Mouse (Mus musculus) spleen, adult 2 months (tissue): ENCODE data around the gene 3110082I17Rik. TPM values are rescaled to one million over a fixed set of nuclear protein-coding genes. Genes with fewer than 3 reads are reported as not detected.

Experiments used
- DNase-seq, 2 experiments: peaks; one replicate each; pipeline versions ENCODE4 v3.0.0 to v3.0.0-alpha.2; 2012 to 2021; ENCODE audit warnings: low spot score in 2 of 2, low read depth in 1 of 2
- H3K27ac ChIP-seq: fragments of 200-500 bp; 2 replicates; pipeline ENCODE4 v1.5.1; 2012; ENCODE audit warnings: low read length, inconsistent platforms; ENCODE audit not compliant: insufficient read depth
- H3K27me3 ChIP-seq: fragments of 200-500 bp; 2 replicates; pipeline ENCODE4 v1.6.1; 2012; ENCODE audit warnings: mild to moderate bottlenecking, moderate library complexity, low read length, inconsistent platforms; ENCODE audit not compliant: control insufficient read depth, insufficient read depth
- H3K36me3 ChIP-seq: fragments of 200-500 bp; 2 replicates; pipeline ENCODE4 v1.6.1; 2012; ENCODE audit warnings: mild to moderate bottlenecking, low read length, inconsistent platforms; ENCODE audit not compliant: control insufficient read depth, insufficient read depth
- H3K4me1 ChIP-seq: fragments of 200-500 bp; 2 replicates; pipeline ENCODE4 v1.6.1; 2011; ENCODE audit warnings: inconsistent platforms; ENCODE audit not compliant: control insufficient read depth, insufficient read depth, insufficient read length
- H3K4me3 ChIP-seq: fragments of 200-500 bp; 2 replicates; pipeline ENCODE4 v1.5.1; 2011; ENCODE audit warnings: mild to moderate bottlenecking, inconsistent platforms; ENCODE audit not compliant: insufficient read depth, insufficient read length; ENCODE audit errors: extremely low read depth
- CTCF ChIP-seq: fragments of 200-500 bp; IDR thresholded peaks from 2 replicates; pipeline ENCODE4 v1.5.1; 2011; ENCODE audit warnings: mild to moderate bottlenecking, inconsistent platforms; ENCODE audit not compliant: insufficient read depth, insufficient read length, insufficient replicate concordance; ENCODE audit errors: extremely low read depth
- POLR2A ChIP-seq: fragments of 200-500 bp; IDR thresholded peaks from 2 replicates; pipeline ENCODE4 v1.6.1; 2011; ENCODE audit warnings: low read depth, low read length, inconsistent platforms
- WGBS: fragments of 180-500 bp; shearing (Covaris S2); methylation state at CpG from one replicate; pipeline ENCODE4 v1.1.7; 2018; 5-methylcytosine and 5-hydroxymethylcytosine counted together
- polyA plus RNA-seq: library from polyadenylated mRNA; depleted of rRNA; stranded (reverse); fragments of >200 nt; gene quantifications from 2 replicates; pipeline ENCODE4 v1.2.3, GENCODE M21; 2012

Gene 3110082I17Rik
- polyA plus RNA-seq, 1 experiment = 5.2 TPM

- no peak for DNase-seq
- Histone ChIP-seq H3K4me1 (no peaks in the 10 kb centered on the region), H3K4me3 (no peak overlapping the region), H3K27me3 (no peaks in the 10 kb centered on the region), H3K27ac (no peak overlapping the region), H3K36me3 (no peaks in the 10 kb centered on the region)
- WGBS = 92% methylated on average over 4 of the region's 4 CpGs
- TF ChIP-seq CTCF (no peak), POLR2A (no peak)
Measured at GRCm38 (mm10) chr5:139413545-139413944, 46.8 kb downstream of the 3110082I17Rik start.

- H3K4me3 ChIP-seq = no peak overlapping the region
- no peak overlapping the region for H3K27ac ChIP-seq
- H3K36me3 ChIP-seq = no peaks in the 10 kb centered on the region
- TF ChIP-seq POLR2A (no peak), CTCF (no peak)
- H3K4me1 ChIP-seq = peaks cover 5% of the 10 kb centered on the region; the same call in 1 of the 2 replicates
- no peak for DNase-seq
- no peaks in the 10 kb centered on the region for H3K27me3 ChIP-seq
- WGBS = 83% methylated on average over 15 of the region's 15 CpGs
Measured at GRCm38 (mm10) chr5:139411665-139412314, 48.5 kb downstream of the 3110082I17Rik start.

DNA sequence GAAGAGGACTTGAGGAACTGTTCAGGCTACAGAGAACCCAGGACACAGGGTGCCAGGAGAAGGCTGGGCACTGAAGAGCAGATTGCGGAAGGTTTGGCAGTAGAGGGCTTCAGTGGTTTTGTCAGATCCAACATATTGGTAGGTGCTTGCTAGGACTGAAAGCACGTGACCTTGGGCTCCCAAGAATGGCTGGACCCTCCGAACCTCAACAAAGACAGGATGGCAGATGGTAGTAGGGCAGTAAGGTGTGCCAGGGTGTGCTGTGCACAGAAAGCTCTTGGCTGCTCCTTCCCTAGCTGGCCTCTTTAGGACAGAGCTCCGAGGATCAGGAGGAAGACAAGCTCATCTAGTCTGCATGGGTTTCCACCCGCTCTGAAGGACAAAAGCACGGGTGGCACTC lies 49.2 kb downstream of the 3110082I17Rik start:
- H3K4me1 ChIP-seq = peaks cover 5% of the 10 kb centered on the region; the same call in 1 of the 2 replicates

GRCm38 (mm10) chr5:139410056-139410455 lies 50.3 kb downstream of the 3110082I17Rik start:
- H3K27me3 ChIP-seq = no peaks in the 10 kb centered on the region
- DNase-seq = no peak
- WGBS = 83% methylated on average over 4 of the region's 4 CpGs
- no peak overlapping the region for H3K27ac ChIP-seq
- no peaks in the 10 kb centered on the region for H3K36me3 ChIP-seq
- no peak overlapping the region for H3K4me3 ChIP-seq
- TF ChIP-seq CTCF (no peak), POLR2A (no peak)
- H3K4me1 ChIP-seq = peaks cover 5% of the 10 kb centered on the region; the same call in 1 of the 2 replicates

More for the DNA sequence above, 49.2 kb downstream of the 3110082I17Rik start:
- DNase-seq = no peak
- Histone ChIP-seq H3K27ac (no peak overlapping the region), H3K36me3 (no peaks in the 10 kb centered on the region), H3K27me3 (no peaks in the 10 kb centered on the region), H3K4me3 (no peak overlapping the region)
- TF ChIP-seq POLR2A (no peak), CTCF (no peak)
- 95% methylated on average over 6 of the region's 6 CpGs for WGBS

DNA sequence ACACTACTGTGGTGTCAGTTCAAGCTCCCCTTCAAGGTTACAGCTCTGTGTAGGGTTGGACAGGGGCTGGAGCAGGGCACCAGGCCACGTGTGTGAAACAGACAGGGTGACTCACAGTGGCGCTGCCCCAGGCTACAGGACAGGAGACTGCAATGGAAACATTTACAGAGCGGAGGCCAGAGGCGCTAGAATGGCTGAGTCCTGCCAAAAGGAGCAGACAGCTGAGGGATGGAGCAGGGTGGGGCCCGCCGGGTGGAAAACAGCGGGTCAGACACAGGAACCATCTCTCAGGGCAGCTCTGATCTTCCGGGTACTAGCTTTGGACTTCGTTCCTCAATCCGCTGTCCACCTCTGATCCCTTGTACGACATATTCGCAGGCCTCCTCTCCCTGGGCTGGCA lies 50.9 kb downstream of the 3110082I17Rik start:
- TF ChIP-seq POLR2A (no peak), CTCF (no peak)
- WGBS = 83% methylated on average over 12 of the region's 12 CpGs
- Histone ChIP-seq H3K36me3 (no peaks in the 10 kb centered on the region), H3K27me3 (no peaks in the 10 kb centered on the region), H3K4me3 (no peak overlapping the region), H3K27ac (no peak overlapping the region; the same call in none of the 2 replicates), H3K4me1 (peaks cover 5% of the 10 kb centered on the region; the same call in 1 of the 2 replicates)
- no peak for DNase-seq

DNA sequence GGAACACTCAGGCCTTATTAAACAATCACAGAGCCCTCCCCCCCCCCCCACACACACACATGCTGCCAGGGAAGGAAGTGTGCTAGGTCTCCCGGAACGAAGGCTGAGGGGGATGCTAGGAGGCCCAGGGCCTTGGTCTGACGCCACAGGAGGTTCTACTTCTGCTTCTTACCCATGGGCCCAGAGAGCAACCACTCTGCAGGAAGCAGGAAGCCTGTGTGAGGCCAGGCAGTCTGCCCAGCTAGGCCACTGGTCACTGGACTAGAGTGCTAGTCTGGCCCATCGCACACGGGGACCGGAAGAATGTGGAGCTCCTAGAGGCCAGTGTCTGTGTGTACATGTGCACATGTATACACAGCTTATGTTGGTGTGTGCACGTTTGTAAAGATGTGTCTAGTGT lies 51.8 kb downstream of the 3110082I17Rik start:
- H3K27ac ChIP-seq = peak overlapping the region; percentile 76
- DNase-seq = peak; percentile 36 to 40

More for the DNA sequence above, 51.8 kb downstream of the 3110082I17Rik start:
- WGBS = 28% methylated on average over 7 of the region's 7 CpGs
- Histone ChIP-seq H3K4me3 (peak overlapping the region; percentile 49), H3K36me3 (no peaks in the 10 kb centered on the region), H3K4me1 (peaks cover 9% of the 10 kb centered on the region; the same call in 1 of the 2 replicates), H3K27me3 (no peaks in the 10 kb centered on the region)
- TF ChIP-seq POLR2A (no peak), CTCF (no peak)
